Mouse (Mus musculus) lung, postnatal 0 days (tissue): ENCODE results near the gene Cmtm8. TPM values are rescaled to one million over a fixed set of nuclear protein-coding genes. Genes with fewer than 3 reads are reported as not detected.

Experiments used
- ATAC-seq: fragments of 200-750 bp; cut with Nextera tagmentation; 2 replicates; pipeline ENCODE4 v1.8.0; 2017; ENCODE audit warnings: moderate library complexity
- DNase-seq: peaks from one replicate; pipeline ENCODE4 v3.0.0-alpha.2; 2016; ENCODE audit warnings: low spot score
- H3K27ac ChIP-seq: fragments of 300-500 bp; sonication (generic); 2 replicates; pipeline ENCODE4 v1.5.1; 2014; ENCODE audit warnings: antibody characterized with exemption, mild to moderate bottlenecking, low read length, mixed read lengths
- H3K27me3 ChIP-seq: fragments of 300-500 bp; sonication (generic); replicated peaks from 2 replicates; pipeline ENCODE4 v1.6.1; 2014; ENCODE audit warnings: low read length, mixed read lengths; ENCODE audit not compliant: insufficient read depth
- H3K36me3 ChIP-seq: fragments of 300-500 bp; sonication (generic); 2 replicates; pipeline ENCODE4 v1.6.1; 2014; ENCODE audit warnings: low read length, mixed read lengths; ENCODE audit not compliant: insufficient read depth
- H3K4me1 ChIP-seq: fragments of 300-500 bp; sonication (generic); 2 replicates; pipeline ENCODE4 v1.6.1; 2014; ENCODE audit warnings: antibody characterized with exemption, low read depth, low read length, mixed read lengths; ENCODE audit not compliant: insufficient read depth
- H3K4me2 ChIP-seq: fragments of 300-500 bp; sonication (generic); replicated peaks from 2 replicates; pipeline ENCODE4 v1.6.1; 2014; ENCODE audit warnings: low read depth, mild to moderate bottlenecking, low read length, moderate library complexity, mixed read lengths
- H3K4me3 ChIP-seq: fragments of 300-500 bp; sonication (generic); 2 replicates; pipeline ENCODE4 v1.5.1; 2014; ENCODE audit warnings: low read depth, low read length
- H3K9ac ChIP-seq: fragments of 300-500 bp; sonication (generic); replicated peaks from 2 replicates; pipeline ENCODE4 v1.6.1; 2014; ENCODE audit warnings: low read depth, mild to moderate bottlenecking
- H3K9me3 ChIP-seq: fragments of 300-500 bp; sonication (generic); 2 replicates; pipeline ENCODE4 v1.6.1; 2016; ENCODE audit warnings: low read length, mixed read lengths
- CTCF ChIP-seq: IDR thresholded peaks from 2 replicates; pipeline ENCODE4 v1.5.1; 2016; ENCODE audit warnings: antibody characterized with exemption, mild to moderate bottlenecking
- EP300 ChIP-seq: IDR thresholded peaks from 2 replicates; pipeline ENCODE4 v1.6.1; 2016; ENCODE audit warnings: antibody characterized with exemption, mild to moderate bottlenecking, control low read depth
- whole genome bisulfite sequencing: fragments of 180-500 bp; shearing (Covaris S2); extraction: QIAGEN DNeasy Blood & Tissue Kit; methylation state at CpG from one replicate; pipeline ENCODE4 v1.1.7; 2014; 5-methylcytosine and 5-hydroxymethylcytosine counted together
- polyA plus RNA-seq: library from polyadenylated mRNA; unstranded; fragments of >200 nt; fragmentation: Nextera tagmentation; extraction: Ambion mirVana; gene quantifications from 2 replicates; pipeline ENCODE4 v1.2.1, GENCODE M21; 2015

Gene Cmtm8
- polyA plus RNA-seq, 1 experiment from 2014 or later = 130 TPM

GRCm38 (mm10) chr9:114787716-114788115, 56.2 kb downstream of the Cmtm8 start:
- Histone ChIP-seq H3K36me3 (no peaks in the 10 kb centered on the region), H3K27ac (no peak overlapping the region), H3K4me2 (no peak overlapping the region), H3K4me3 (no peak overlapping the region), H3K27me3 (no peaks in the 10 kb centered on the region), H3K9ac (no peak overlapping the region), H3K4me1 (peaks cover 5% of the 10 kb centered on the region; the same call in 1 of the 2 replicates), H3K9me3 (no peaks in the 10 kb centered on the region)
- ATAC-seq = no peak
- WGBS = 81% methylated on average over 7 of the region's 7 CpGs
- no peak for DNase-seq
- no peak for TF ChIP-seq CTCF
- no peak for TF ChIP-seq EP300

DNA sequence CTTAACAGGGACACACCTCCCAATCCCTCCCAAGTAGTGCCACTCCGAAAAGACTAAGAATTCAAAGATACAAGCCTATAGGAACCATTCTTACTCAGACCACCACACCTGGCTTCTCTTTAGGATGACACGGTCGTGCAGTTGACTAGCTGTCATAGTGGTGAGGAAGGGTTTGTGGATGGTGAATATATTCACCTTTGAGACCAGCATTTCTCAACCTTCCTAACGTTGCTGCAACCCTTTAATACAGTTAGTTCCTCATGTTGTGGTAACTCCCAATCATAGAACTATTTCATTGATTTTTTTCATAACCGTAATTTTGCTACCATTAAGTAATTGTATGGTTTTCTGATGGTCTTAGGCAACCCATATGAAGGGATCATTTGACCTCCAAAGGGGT, 56.8 kb downstream of the Cmtm8 start:
- Histone ChIP-seq H3K27me3 (no peaks in the 10 kb centered on the region), H3K36me3 (no peaks in the 10 kb centered on the region), H3K27ac (no peak overlapping the region), H3K4me2 (no peak overlapping the region), H3K4me3 (no peak overlapping the region), H3K9ac (no peak overlapping the region), H3K4me1 (peaks cover 5% of the 10 kb centered on the region; the same call in 1 of the 2 replicates), H3K9me3 (no peaks in the 10 kb centered on the region)
- DNase-seq (no peak), ATAC-seq (no peak)
- TF ChIP-seq CTCF (no peak), EP300 (no peak)
- 92% methylated on average over 5 of the region's 5 CpGs for WGBS

DNA sequence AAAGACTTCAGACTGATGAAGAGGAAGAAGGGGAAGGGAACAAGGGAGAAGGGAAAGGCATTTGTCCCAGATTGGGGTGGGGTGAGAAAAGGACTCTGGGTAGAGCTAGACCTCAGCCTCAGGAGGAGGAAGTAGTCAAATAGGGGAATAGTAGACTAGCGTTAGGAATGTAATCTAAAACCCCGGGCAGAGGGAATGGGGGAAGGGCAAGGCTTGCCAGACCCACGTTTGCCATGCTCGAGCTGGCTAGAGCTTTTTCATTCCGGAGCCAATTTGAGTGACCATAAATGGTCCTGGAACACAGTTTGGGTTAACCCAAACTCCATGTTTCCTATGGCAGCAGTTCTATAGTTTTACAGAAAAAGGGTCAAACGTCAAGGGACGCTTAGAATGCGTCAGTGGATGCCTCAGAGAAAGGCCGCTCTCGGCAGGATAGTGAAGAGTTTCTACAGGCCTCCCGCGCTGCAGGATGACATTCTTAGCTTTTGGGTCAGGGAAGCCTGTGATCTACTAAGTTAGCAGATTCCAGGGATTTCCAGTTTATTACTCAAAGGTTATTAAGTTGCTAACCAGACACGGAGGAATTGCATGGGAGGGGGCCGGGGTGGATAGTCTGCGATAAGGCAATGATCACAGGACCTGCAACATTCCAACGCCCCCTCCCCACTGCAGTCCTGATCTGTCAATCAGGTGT, 58.4 kb downstream of the Cmtm8 start:
- H3K4me2 ChIP-seq = no peak overlapping the region
- no peak overlapping the region for H3K9ac ChIP-seq
- 18% methylated on average over 16 of the region's 16 CpGs for WGBS
- H3K4me1 ChIP-seq = peaks cover 6% of the 10 kb centered on the region; the same call in 1 of the 2 replicates
- TF ChIP-seq CTCF (no peak), EP300 (no peak)
- no peaks in the 10 kb centered on the region for H3K9me3 ChIP-seq
- H3K27ac ChIP-seq = no peak overlapping the region; the same call in 1 of the 2 replicates
- no peak overlapping the region for H3K4me3 ChIP-seq
- DNase-seq (no peak), ATAC-seq (no peak)
- no peaks in the 10 kb centered on the region for H3K36me3 ChIP-seq
- no peaks in the 10 kb centered on the region for H3K27me3 ChIP-seq

DNA sequence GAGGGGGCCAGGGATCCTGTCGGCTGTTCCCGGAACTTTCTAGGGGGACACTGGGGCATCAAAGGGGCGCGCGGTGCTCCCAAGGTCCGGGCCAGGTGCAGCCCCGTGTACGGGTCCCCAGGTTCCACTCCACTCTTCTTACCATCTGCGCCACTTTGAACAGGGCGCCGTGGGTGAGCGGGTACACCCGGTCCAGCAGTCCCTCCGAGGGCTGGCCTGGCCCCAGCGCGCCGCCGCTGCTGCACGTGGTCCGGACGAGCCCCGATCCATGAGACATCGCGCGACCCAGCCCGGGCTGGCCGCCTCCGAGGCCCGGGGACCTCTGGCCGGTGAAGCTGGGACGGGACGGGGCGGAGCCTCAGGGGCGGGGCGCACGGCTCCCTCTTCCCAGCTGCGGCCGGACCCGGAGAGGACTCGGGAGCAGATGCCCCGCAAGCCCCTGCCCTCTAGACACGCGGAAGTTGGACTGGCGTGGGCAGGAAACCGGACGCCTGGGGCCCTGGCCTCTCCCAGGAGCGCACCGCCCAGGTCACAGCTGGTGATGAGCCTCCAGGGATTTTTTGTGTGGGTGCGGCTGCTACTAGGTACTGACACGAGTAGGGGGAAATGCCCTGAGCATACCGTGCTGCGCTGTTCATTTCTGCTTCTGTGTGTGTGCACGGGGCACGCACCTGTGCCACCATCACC, 62.3 kb downstream of the Cmtm8 start, which contains the start of gene Cmtm7:
Gene Cmtm7, minus strand, starts transcription at position 331 of the 687 bp plus-strand sequence.
- H3K36me3 ChIP-seq = no peaks in the 10 kb centered on the region
- no peaks in the 10 kb centered on the region for H3K9me3 ChIP-seq
- H3K4me1 ChIP-seq = peaks cover 9% of the 10 kb centered on the region; the same call in 1 of the 2 replicates
- peak within 1 kb of the TSS; percentile 85 for H3K27ac ChIP-seq
- peak within 1 kb of the TSS; percentile 55 for H3K4me3 ChIP-seq
- whole genome bisulfite sequencing = 2% methylated on average over 48 of the region's 54 CpGs
- peak; percentile 84 for DNase-seq
- no peak for TF ChIP-seq EP300
- TF ChIP-seq CTCF = no peak
- peak; percentile 92 for ATAC-seq
- peak within 1 kb of the TSS; percentile 95 for H3K4me2 ChIP-seq
- no peaks in the 10 kb centered on the region for H3K27me3 ChIP-seq
- peak within 1 kb of the TSS; percentile 73 for H3K9ac ChIP-seq

DNA sequence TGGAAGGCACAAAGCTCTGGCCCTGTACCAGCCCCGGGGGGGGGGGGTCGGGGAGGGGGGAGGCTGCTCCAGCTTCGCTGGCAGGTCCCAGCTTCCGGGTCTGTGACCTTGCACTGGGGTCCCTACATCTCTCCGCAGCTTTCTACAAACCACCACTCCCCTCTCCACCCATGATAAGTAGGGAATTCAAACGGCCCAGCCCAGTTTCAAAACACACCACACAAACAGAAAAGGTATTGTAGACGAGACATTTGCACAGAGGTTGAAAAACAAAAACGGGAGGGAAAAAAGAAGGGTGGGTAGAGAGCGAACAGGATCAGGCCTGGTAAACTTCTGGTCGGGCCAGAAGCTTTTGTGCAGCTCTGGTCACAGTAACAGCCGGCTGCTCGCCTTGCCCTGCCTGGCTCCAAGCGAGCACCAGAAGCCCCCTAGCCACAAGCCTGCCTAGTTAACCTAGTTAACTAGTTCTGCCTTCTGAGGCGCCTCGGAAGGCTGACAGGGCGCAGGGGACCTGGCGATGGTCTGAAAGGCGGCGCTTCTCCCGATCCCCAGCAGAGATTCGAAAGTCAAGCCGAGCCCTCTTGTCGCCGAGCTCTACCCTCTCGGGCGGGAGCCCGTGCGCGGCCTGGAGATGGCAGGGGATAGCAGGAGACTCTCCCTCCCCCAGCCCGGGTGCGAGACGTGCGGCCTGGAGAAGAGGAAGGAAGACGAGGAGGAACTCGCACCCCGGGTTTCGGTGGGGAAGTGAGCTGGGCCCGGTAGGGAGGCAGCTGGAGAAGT, 63.0 kb downstream of the Cmtm8 start:
- TF ChIP-seq CTCF (no peak), EP300 (no peak)
- H3K4me1 ChIP-seq = peaks cover 9% of the 10 kb centered on the region; the same call in 1 of the 2 replicates
- DNase-seq = peak; percentile 58
- H3K36me3 ChIP-seq = no peaks in the 10 kb centered on the region
- no peaks in the 10 kb centered on the region for H3K9me3 ChIP-seq
- ATAC-seq = peak; percentile 53
- H3K9ac ChIP-seq = peak overlapping the region; percentile 73
- peak overlapping the region; percentile 85 for H3K27ac ChIP-seq
- H3K4me3 ChIP-seq = peak overlapping the region; percentile 55
- H3K27me3 ChIP-seq = no peaks in the 10 kb centered on the region
- WGBS = under 1% methylated on average over 33 of the region's 38 CpGs
- peak overlapping the region; percentile 95 for H3K4me2 ChIP-seq
